Mouse (Mus musculus) testis, postnatal 10 days (tissue): Measurements from ENCODE around the gene Bend5.
A peak's percentile ranks its signal among the peaks of the same experiment; 100 is the strongest.

ENCODE experiments used
- DNase-seq: peaks from one replicate; pipeline ENCODE4 v3.0.0; 2021; ENCODE audit warnings: low spot score

The Bend5 gene

DNA sequence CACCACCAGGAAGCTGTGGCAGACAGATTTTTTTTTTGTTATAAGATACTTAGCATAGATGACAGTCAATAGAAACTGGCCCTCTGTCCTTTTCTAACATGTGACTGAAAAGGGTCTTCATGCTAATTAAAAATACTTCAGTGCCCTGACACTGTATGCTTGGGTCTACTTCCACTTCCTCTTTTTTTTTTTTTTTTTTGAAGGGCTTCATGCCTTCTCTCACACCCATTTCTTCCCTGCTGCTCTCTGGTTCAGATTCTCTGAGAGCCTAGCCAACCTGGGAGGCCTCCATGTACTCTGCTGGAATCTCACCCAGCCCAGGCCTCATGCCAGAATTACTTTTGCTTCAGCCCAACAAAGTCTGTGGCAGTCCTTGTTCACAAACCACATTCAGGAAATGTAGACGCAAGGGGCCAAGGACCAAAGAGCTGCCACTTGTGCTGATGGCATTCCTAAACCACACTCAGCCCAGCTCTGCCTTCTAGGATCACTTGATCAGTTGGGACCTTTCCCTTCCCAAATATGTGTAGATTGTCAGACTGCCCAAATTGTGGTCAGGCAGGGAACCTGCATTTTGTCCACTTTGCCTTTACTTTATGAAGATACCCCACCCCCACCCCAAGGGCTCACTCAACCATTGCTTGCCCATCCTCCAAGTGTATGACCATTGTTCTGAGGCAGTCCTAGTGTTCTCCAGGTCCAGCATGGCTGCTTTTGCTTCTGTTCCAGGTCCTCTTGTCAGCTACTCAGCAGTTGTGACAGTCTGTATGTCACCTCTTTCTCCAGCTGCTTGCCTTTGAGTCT, 27.8 kb downstream of the Bend5 start:
- peak; percentile 74 for DNase-seq

GRCm38 (mm10) chr4:111443906-111444615, 29.3 kb downstream of the Bend5 start:
- DNase-seq: no peak

DNA sequence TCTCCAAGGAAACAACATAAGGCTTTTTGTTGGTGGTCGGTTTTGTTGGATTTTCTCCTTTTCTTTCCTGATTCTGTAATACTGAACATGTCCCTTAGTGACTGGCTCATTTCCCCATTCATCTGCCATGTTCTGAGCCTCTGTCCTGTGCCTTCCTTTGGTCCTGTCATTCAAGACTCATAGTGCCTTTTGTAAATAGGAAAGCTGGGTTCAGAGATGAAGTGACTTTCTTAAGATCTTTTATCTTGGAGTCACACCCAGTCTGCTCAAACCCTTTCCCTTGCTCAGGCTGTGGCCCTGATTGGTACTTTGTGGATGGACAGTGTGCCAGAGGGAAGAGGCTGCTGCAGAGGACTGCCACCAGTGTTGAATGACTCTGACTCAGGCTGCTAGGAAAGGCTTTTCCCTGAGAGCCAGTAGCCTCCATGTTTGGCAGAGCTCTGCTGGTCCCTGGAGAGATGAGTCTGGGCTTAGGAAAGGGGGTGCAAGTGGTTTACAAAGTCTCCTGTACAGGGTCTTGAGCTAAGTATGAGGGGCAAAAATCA, 29.9 kb downstream of the Bend5 start:
- DNase-seq: no peak

- no peak for DNase-seq
These were observed 33.1 kb downstream of the Bend5 start for GRCm38 (mm10) chr4:111447918-111448317.

- no peak for DNase-seq
These were observed 33.8 kb downstream of the Bend5 start for GRCm38 (mm10) chr4:111448586-111448985.

GRCm38 (mm10) chr4:111449442-111450199, 34.8 kb downstream of the Bend5 start:
- no peak for DNase-seq

DNA sequence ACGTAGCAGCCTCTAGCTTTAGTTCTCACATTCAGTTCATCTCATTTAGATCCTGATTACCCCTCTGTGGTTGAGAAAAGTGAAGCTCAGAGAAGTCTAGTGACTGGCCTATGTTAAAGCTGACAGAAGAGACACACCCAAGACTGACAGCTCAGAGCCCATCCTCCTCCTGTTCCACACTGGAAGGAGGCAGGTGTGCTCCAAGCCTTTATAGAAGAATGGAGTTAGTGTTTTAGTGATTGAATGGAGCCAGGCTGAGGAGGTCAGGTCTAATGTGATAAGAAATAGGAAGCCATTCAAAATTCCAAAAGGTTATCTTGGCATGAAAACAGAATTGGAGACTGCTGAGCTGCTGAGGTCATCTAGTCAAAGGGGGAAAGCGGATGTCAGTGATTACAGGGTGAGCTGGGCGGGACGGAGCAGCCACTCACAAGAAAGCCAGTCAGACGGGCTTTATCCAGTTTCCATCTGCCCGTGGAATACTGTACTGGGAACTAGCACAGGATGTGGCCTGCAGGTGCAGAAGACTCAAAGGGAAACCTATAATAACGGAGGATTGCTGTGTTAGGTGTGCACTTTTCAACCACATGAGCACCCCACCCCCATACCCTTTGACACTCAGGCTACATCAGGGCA, 36.6 kb downstream of the Bend5 start:
- no peak for DNase-seq

DNA sequence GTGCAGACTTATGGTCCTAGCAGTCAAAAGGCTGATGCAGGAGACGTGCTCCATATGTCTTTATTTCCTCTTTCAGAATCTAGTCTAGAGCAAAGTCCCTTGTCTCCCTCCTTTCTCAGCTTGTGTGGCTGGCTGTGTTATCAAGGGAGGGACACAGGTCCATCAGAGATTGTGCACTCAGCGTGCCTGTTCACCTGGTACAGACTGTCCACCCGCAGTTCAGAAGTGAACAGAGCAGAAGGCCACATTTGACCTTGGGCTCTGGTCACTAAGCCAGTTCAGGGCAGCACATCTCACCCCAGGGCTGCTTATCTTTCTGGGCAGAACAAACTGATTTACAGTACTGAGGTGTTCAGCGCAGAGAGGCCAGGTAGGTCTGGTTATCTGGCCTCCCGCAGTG, 37.4 kb downstream of the Bend5 start:
- DNase-seq: no peak

GRCm38 (mm10) chr4:111453275-111453674, 38.5 kb downstream of the Bend5 start:
- DNase-seq: no peak

DNA sequence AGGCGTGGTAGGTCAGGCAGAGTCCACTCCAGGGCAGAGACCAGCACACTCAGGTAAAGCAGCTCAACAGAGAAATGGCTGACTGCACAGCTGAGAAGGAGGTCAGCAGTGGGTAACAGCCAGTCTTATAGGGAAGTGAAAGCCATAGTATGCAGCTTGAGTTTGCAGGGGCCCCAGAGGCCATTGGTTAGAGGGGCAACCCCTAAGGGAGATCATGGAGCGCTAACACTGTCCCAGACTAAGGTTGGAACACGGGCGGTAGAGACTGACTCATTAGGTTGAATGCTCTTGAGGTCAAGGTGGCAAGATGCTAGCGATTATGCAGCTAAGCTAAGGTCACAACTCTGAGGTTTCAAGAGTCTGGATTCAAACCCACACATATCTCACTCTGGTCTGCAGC, 40.8 kb downstream of the Bend5 start:
- DNase-seq: no peak

DNA sequence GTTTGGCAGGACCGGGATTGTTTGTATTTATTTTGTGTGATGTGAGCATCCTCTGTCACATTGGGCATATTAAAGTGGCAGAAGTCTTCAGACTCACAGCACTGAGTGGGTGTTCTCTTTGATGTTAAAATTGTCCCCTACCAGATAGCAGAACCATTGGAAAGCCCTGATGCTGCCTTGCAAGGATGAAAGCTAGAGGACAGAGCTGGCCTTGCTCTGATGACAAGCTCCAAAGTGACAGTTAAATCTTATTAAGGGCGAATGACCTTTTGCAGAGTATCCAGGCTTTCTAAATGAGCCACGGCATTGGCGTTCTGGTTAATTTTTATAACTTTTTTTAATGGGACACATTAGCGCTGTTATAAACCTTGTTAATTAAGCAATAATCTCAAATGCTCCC, 42.8 kb downstream of the Bend5 start:
- no peak for DNase-seq

DNA sequence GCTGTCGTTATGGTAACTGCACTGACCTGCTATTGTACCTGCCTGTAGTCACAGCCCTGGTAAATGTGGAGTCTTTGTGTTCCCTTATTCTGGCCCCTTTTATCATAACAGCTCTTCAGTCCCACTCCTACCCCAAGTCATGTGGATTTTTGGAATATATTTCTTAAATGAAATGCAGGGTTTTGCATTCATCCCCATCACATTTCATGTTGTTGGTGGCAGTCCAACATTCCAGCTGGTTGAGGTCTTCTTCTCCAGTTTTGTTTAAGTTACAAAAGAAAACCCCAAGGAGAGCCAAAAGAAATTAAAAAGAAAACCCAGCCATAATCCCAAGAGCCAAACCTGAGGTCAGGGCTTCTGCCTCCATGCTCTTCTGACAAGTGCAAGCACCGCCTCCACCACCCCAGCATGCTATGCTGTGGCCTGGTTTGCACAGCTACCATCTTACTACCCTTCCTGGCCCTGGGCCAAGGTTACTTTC, 52.5 kb downstream of the Bend5 start:
- no peak for DNase-seq

DNA sequence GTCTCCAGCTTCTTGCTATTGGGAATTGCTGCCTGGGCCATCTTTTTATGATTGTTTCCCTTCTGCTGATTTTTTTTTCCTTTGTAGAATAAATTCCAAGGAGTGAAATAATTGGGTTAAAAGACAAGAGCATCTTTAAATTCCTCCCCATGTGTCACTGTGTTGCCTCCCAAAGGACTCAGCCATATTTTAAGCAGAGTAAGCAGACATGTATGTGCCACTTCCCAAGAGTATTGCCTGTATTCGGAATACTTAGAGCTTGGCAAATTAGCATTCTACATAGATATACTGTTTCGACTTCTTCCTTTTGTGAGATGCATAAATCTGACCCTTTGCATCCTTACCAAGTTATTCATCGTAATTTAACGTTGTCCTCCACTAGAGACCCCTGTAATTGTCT, 53.0 kb downstream of the Bend5 start:
- DNase-seq: no peak

DNA sequence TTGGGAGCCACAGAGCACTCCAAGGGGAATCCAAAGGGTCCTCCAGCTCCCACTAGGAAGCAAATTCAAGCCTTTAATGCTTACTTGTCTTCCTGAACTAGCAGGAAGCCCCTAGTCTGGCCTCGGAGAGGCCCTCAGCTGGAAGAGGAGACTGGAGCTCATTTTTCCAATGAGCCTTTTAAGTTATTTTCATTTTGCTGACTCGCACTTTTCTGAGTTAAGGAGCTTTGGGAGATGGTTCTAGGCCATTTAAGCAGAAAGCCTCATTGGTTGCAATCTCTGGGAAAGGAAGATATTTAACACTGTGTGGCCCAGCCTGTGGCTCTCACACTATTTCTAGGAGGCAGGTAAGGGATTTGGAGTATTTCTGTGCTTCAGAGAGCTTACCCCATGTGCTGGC, 55.0 kb downstream of the Bend5 start:
- no peak for DNase-seq

- DNase-seq: no peak
These were observed 56.9 kb downstream of the Bend5 start for GRCm38 (mm10) chr4:111471726-111472125.

- DNase-seq: no peak
These were observed 57.7 kb downstream of the Bend5 start for GRCm38 (mm10) chr4:111472511-111472910.

- no peak for DNase-seq
These were observed 58.2 kb downstream of the Bend5 start for GRCm38 (mm10) chr4:111473014-111473413.

DNA sequence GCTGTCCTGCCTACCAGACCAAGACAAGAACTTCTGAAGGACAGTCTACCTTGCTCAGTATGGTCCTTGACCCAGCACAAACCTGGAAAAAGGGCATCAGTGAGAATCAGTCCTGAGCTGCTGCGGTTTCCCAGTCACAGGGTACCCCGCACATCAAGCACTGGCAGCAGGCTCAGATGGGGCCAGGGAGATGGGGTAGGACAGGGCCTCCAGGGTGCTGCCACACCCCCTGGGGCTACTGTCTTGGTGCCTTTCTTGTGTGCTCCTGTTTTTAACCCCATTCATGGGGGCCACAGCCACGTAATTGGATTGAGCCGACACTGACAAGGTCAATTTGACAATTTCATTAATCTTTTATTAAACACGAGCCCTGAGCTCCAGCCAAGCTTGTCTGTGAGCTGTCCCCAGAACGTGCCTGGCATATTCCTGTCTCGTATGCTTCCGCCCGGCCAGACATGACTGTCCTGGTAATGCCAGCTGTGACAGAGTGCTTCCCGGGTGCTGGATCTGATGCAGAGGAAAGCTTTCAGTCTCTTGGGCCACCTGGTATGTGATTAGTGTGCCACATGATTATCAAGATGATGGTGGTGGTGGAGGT, 60.7 kb downstream of the Bend5 start:
- no peak for DNase-seq

DNA sequence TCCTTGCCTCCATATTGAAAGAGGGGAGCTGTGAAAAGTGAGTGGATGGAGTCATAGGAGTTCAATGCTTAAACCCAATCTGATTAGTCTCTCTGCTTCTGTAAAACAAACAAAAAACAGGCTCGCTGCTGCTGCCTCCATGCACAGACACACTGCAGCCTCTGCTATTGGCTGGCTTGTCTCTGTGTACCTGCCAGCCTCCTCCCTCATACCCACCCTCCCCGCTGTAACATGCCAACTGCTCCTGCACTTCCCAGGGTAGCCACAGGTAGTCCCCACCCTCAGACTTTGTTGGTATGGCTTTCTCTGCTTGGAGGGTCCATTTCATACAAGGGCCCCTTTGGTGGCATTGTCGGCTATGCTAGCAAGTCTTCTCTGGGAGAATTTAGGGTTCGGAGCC, 62.7 kb downstream of the Bend5 start:
- DNase-seq: no peak

- no peak for DNase-seq
These were observed 68.7 kb downstream of the Bend5 start for GRCm38 (mm10) chr4:111483499-111483898.

DNA sequence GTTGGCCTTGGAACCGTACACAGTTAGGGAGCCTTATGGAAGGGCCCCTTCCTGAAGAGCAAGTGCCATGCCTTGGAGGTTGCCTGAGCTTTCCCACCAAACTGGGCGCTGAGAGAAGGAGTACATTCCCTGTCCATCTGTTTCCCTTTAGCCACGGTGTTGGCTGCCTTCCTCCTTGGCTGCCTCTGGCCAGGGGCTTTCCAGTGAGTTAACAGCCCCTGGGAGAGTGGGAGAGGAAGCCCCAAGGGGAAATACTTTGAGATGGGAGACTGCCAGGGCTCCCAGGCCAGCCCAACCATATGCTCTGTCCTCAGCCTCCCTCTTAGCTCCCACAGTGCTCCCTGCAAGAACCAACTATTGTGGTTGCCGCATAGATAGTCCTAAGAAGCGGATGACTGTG, 70.4 kb downstream of the Bend5 start:
- no peak for DNase-seq

- no peak for DNase-seq
These were observed 71.4 kb downstream of the Bend5 start for GRCm38 (mm10) chr4:111486187-111486586.
